Mouse (Mus musculus): ENCODE data around the gene Trrap. TPM values are rescaled to one million over a fixed set of nuclear protein-coding genes. Genes with fewer than 3 reads are reported as not detected.
A peak's percentile ranks its signal among the peaks of the same experiment; 100 is the strongest.

Trrap gene
- total RNA-seq, 2 experiments from 2014 or later = 68.1 to 68.3 TPM

GRCm38 (mm10) chr5:144769067-144769482 is 1.5 kb downstream of the Trrap start:
- no peak for DNase-seq

GRCm38 (mm10) chr5:144773231-144773630 is 5.7 kb downstream of the Trrap start:
- no peak for DNase-seq
- intact Hi-C loops (cut with DNase I) = no loop called here

More at GRCm38 (mm10) chr5:144769067-144769482, 1.5 kb downstream of the Trrap start:
- intact Hi-C loops (cut with DNase I) = no loop called here

- DNase-seq = no peak
- intact Hi-C loops (cut with DNase I) = no loop called here
These were observed 13.1 kb downstream of the Trrap start for GRCm38 (mm10) chr5:144780654-144781053.

DNA sequence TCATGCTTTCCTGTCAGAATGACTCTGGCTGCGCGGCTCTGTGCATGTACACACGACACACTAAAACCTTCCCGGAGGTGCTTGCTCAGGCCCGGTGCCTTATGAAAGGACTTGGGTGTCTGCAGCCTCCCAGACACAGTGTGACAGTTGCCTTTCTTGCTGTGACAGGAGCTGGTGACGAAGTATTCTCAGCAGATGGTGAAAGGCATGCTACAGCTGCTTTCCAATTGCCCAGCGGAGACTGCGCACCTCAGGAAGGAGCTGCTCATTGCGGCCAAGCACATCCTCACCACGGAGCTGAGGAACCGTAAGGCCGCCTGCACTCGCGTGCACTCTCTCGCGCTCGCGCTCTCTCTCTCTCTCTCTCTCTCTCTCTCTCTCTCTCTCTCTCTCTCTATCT is 18.9 kb downstream of the Trrap start:
- DNase-seq = no peak
- intact Hi-C loops (cut with DNase I) = no loop called here

- intact Hi-C loops (cut with DNase I) = no loop called here
- no peak for DNase-seq
These were observed 25.8 kb downstream of the Trrap start for GRCm38 (mm10) chr5:144793374-144793773.

- intact Hi-C loops (cut with DNase I) = no loop called here
- DNase-seq = peak; percentile 23 to 36
These were observed 27.2 kb downstream of the Trrap start for GRCm38 (mm10) chr5:144794687-144795086.

DNA sequence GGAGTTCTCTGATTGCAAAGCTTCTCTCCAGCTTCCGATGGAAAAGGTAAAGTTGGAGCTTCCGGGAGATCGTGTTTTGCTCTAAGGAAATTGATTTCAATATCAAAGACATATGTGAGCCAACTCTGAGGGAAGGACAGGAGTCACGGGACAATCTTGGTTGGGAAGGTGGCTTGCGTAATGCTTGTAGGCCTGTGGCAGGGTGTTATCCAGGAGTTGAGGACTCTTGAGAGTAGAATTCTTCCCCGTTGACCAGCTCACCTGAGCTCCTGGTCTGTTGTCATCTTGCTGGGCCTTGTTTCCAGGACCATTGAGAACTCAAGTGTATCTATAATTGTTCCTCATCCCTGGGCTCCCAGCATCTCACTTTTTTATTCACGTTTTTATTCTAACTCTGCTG is 29.6 kb downstream of the Trrap start:
- intact Hi-C loops (cut with DNase I) = loop anchor here (2.0 kb wide), 1 partner anchor 192 kb away; no protein-coding TSS in a partner anchor
- DNase-seq = no peak

DNA sequence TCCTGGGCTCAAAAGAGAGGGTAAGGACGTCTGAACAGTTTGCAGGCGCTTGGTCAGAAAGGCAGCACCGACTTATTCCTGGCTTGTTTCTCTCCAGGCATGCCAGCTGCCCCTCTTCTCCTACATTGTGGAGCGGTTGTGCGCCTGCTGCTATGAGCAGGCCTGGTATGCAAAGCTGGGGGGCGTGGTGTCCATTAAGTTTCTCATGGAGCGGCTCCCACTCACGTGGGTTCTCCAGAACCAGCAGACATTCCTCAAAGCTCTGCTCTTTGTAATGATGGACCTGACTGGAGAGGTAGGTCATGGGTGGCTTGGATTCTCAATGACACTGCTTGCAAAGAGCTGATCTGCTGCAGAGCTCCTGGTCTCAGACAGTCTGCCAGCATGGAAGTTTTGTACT is 35.5 kb downstream of the Trrap start:
- no peak for DNase-seq
- intact Hi-C loops (cut with DNase I) = no loop called here

- peak; percentile 50 to 57 for DNase-seq
- intact Hi-C loops (cut with DNase I) = no loop called here
These were observed 36.6 kb downstream of the Trrap start for GRCm38 (mm10) chr5:144804181-144804580.

DNA sequence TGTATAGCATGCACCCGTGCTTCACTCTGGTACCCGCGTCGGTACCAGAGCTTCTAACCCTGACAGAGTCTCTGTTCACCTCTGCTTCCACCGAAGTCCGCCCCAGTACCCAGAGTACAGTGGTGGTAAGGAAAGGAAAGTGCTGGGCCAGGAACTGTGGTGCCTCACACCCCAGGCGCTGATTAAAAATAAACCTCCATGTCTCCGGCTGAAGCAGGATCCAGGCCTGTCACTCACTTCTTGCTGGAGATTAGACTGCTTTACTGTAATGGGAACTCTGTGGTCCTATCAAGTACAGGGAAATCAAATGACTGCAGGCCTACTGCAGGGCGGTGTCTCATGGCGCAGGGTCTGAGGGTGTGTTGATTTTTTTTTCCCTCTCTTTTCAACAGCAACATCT is 39.4 kb downstream of the Trrap start:
- peak in 1 of 2 experiments; percentile 18 for DNase-seq
- intact Hi-C loops (cut with DNase I) = no loop called here

DNA sequence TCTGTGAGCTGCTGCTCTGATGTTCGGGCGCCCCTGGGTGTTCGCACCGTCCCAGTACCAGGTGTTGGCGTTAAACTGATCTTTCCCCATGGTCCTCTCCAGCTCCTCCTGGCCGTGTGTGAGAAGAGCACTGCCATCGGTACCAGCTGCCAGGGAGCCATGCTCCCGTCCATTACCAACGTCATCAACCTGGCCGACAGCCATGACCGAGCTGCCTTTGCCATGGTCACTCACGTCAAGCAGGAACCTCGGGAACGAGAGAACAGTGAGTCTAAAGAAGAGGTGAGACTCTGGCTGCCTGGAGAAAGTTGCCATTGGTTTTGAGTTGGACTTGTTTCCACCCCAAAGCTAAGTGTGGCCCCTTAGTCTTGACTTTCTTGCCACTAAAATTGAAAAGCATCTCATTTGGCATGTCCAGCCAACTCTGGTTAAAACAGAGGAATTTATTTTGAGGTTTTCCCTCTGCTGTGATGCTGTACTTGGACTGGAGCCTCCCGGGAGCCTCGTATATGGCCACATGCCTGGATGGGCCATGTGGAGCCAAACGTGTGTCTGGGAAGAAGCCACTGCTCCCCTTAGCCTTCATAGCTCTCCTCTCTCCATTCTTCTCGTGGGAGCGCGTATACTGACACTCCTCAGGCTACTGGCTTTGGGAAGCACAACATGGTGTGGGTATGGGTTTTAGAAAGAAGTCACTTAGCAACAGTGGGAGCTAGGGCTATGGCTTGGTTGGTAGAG is 61.0 kb downstream of the Trrap start:
- peak; percentile 73 to 74 for DNase-seq
- intact Hi-C loops (cut with DNase I) = no loop called here

- intact Hi-C loops (cut with DNase I) = no loop called here
These were observed 62.1 kb downstream of the Trrap start for GRCm38 (mm10) chr5:144829631-144830030.

DNA sequence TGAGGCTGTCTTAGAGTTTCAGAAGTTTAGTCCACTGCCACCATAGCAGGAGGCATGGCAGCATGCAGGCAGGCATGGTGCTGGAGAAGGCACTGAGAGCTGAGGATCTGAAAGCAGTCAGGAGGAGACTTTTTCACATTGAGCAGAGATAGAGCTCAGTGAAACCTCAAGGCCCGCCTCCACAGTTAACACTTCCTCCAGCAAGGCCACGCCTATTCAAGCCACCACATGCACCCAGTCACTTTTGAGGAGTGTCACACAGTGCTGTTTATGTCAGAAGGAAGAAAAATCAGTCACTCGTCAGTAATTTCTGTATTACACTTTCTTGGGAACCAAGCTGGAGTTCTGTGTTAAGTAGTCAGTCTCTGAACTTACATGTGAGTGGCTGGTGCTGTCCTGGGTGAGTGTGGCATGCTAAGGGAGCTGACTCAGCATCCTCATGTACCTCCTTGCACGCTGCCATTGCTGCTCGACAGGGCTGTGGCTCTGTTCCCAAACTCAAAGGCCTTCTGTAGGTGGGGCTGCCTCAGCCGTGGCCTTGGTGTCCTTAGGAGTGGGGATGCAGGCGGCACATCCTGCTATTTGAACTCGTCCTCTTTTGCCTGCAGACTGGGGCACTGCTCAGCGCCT is 64.4 kb downstream of the Trrap start:
- intact Hi-C loops (cut with DNase I) = no loop called here
- no peak for DNase-seq

More at GRCm38 (mm10) chr5:144829631-144830030, 62.1 kb downstream of the Trrap start:
- DNase-seq = peak; percentile 38 to 53

- intact Hi-C loops (cut with DNase I) = loop anchor here (5.0 kb wide), 2 partner anchors 41 to 151 kb away; no protein-coding TSS in a partner anchor
- peak; percentile 19 to 53 for DNase-seq
These were observed 68.6 kb downstream of the Trrap start for GRCm38 (mm10) chr5:144836100-144836499.

- intact Hi-C loops (cut with DNase I) = no loop called here
- DNase-seq = no peak
These were observed 77.8 kb downstream of the Trrap start for GRCm38 (mm10) chr5:144845352-144845751.

GRCm38 (mm10) chr5:144848735-144849134 is 81.2 kb downstream of the Trrap start:
- DNase-seq = no peak

DNA sequence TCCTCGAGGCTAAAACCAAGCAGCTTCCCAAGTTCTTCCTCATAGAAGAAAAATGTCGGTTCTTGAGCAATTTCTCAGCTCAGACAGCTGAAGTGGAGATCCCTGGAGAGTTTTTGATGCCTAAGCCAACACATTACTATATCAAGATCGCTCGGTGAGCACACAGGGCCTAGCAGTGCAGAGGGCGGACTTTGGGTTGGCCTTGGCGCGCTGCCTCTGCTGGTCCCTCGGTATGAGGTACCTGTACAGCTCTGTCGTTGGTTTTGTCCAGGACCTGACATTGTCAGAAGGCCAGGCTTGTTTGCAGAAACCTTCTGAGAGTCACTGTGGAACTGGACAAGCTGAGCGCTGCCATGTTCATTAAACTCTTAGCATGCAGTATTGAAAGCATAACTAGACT is 82.4 kb downstream of the Trrap start:
- DNase-seq = no peak
- intact Hi-C loops (cut with DNase I) = no loop called here

More at GRCm38 (mm10) chr5:144848735-144849134, 81.2 kb downstream of the Trrap start:
- intact Hi-C loops (cut with DNase I) = no loop called here

- no peak for DNase-seq
- intact Hi-C loops (cut with DNase I) = no loop called here
These were observed 84.3 kb downstream of the Trrap start for GRCm38 (mm10) chr5:144851820-144852219.

- DNase-seq = no peak
These were observed 86.4 kb downstream of the Trrap start for GRCm38 (mm10) chr5:144853931-144854330.

DNA sequence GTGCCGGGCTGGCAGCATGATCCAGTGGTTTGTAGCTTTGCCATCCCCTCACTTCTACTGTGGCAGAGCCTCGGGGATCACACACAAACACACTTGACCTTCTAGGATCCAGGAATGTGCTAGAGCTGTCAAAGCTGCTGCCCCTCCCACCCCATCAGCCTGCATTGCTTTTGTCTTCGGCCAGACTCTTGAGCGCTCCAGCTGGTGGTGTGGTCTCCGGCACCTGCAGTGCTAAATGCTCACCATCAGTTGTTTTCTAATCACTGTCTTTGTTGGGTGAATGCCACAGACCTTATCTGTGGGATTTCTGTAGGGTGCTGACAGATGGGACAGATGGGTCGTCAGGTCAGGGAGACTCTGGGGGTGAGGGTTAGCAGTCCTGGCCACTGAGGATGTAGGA is 88.4 kb downstream of the Trrap start:
- DNase-seq = no peak
- intact Hi-C loops (cut with DNase I) = loop anchor here (2.0 kb wide), 1 partner anchor 21 kb away; no protein-coding TSS in a partner anchor

More at GRCm38 (mm10) chr5:144853931-144854330, 86.4 kb downstream of the Trrap start:
- intact Hi-C loops (cut with DNase I) = no loop called here

DNA sequence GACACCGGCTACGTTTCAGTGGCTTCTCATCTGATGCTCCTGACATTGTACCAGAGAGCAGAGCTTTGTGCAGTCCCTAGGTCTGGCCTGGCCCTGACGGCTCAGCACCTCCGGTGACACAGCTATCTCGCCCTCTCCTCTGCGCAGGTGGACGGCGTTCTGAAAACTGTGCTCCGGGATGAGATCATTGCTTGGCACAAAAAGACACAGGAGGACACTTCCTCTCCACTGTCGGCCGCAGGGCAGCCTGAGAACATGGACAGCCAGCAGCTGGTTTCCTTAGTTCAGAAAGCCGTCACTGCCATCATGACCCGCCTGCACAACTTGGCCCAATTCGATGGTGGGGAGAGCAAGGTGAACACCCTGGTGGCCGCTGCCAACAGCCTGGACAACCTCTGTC is 91.0 kb downstream of the Trrap start:
- intact Hi-C loops (cut with DNase I) = no loop called here
- no peak for DNase-seq

- intact Hi-C loops (cut with DNase I) = no loop called here
- peak; percentile 46 to 48 for DNase-seq
These were observed 91.8 kb downstream of the Trrap start for GRCm38 (mm10) chr5:144859284-144859683.
